Mouse (Mus musculus) kidney, postnatal 14 days (tissue): ENCODE data around the gene Hsdl1.

Experiments
- DNase-seq: peaks from one replicate; pipeline ENCODE4 v3.0.0; 2022; ENCODE audit warnings: mixed read lengths

Gene Hsdl1

DNA sequence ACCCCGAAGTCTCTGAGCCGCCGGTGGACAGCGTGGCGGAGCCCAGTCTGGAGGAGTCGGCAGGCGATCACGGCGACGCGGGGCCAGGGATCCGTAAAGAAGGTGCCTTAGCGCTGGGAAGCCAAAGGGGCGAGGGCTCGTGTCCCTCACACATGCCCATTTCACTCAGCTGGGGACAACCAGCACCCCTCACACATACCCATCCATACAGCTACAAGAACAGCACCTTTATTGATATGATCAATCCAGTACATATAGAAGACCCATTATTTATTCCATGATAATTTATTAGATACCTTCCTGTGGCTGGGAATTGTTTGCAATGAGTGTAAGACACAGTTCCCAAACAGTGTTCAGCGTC, 363 bp upstream of the Hsdl1 start:
- no peak for DNase-seq

DNA sequence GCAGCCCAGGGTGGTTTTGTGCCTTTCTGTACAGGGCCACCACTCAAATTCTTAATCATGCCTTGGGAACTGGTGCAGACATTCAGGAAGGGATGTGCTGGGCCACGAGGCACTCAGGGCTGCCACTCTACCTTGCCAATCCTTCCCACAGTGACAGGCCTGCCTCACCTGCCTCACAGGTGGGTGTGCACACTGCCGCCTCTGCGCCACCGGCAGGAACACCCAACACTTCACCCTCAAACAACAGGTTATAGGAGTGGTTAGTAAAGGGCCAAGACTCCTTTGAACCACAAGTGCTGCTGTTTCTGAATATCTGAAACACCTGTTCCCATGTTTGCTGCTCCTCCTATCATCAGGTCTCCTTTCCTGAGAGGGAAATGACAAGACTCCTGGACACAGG, 2.6 kb downstream of the Hsdl1 start:
- DNase-seq = no peak

DNA sequence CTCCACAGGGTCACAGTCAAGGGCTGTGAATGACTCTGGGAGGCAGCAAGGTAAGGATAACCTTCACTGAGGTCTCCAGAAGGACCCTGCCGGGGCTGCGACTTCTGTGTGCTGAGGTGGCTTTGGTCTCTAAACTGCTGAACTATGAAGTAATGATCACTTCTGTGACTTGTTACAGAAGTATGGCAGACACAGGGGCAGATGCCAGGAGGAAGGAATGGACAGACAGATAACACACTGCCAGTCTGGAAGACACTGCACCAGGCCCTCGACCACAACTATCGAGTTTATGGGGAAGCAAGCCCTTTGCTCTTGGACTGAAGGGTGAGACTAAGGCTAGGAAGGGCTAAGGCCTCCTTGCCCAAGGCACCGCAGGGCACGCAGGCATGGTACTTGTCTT, 3.8 kb downstream of the Hsdl1 start:
- DNase-seq = no peak

DNA sequence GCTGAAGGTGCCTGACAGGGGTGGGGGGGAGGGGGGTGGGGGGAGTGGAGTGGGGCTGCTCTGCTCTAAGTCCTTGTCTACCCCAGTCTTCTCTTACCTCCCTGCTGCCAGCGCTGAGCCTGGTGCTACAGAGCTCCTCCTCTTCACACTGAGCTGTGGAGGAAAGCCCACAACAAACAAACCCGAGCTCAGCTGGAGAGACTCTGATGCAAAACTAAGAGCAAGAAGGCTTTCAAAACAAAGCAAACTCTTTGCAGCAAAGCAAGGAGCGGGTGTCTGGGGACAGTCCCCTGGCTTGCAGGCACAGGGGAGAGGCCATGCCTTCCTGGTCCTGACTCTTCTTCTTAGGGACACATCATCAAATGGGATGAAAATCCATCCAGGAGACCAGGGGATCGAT, 5.1 kb downstream of the Hsdl1 start:
- no peak for DNase-seq

DNA sequence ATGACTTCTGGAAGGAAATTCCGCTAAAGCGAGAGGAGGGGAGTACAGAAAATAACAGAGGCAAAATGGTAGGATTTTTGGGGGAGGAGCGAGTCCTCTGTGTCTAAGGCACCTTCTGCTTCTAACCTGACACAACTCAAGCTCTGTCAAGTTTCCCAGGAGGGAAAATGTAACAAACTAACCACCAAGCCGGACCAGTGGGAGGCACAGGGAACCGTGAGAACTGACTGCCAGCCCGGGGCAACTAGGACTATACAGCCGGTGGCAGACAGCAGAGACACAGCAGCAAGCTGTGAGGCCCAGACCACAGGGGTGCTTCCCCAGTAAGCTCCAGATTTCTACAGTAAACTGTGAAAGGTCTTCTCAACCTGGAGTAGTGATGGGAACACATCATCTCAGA, 6.0 kb downstream of the Hsdl1 start:
- no peak for DNase-seq

DNA sequence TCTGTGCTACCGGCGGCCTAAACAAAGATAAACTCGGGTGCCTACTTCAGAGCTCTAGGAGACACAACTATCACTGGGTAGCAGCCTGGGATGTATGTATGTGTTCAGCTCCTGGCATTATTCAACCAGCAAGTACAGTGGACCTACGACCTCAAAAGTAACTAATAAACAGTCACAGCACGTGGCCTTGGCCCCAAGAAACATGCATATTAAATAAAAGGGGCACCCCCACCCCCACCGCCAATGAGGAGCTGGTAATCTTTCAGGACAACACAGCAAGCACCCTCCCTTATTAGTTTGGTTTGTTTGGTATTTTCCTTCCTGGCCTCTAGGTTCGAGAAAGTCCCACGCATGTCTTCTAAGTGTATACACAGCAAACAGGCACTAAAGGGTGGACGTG, 6.7 kb downstream of the Hsdl1 start:
- DNase-seq = peak; percentile 23

DNA sequence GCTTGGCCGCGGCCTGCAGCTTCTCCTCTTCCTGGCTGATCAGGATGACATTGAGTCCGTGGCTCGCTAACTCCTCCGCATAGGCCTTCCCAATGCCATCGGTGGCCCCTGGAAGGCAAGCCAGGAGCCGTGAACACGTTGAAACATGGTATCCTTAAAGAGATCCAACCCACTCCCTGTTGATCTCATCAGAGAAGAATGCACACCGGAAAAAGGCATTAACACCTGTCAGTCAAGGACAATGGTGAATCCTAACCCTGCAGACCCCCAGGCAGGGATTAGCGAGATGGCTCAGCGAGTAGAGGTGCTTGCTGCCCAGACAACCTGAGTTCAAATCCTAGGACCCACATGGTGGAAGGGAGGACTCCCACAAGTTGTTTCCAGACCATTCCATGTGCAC, 8.6 kb downstream of the Hsdl1 start:
- no peak for DNase-seq

DNA sequence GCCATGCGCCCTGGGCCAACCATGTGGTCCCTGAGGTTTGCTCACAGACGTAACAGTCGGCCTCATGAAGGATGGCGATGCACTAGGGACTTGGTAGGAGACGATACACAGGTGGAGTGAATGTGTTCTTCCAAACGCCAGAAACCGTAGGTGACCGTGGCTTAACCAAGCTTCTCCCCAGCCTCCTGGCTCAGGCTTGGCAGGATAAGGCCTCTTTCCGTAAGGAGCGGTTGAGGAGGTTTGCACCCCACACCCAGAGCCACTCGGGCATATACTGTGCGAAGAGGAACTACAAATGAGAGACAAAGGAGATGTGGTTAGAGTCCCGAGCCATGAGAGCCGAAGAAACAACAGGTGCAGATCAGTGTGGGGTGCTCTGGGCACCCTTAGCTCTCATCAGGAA, 11.1 kb downstream of the Hsdl1 start:
- no peak for DNase-seq

DNA sequence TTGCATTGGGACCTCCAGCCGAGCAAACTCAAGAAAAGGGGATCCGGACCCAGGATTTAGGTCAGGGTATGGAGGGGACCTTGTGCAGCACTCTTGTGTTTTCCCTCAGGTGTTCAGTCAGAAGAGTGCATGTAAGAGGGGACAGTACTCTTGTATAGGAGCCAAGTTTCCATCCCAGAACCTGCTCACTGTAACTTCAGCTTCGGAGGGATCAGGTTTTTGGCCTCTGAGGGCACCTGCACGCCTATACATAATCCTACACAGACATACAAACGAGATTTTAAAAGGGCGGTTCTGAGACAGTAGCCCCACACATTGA, 15.6 kb downstream of the Hsdl1 start:
- no peak for DNase-seq

DNA sequence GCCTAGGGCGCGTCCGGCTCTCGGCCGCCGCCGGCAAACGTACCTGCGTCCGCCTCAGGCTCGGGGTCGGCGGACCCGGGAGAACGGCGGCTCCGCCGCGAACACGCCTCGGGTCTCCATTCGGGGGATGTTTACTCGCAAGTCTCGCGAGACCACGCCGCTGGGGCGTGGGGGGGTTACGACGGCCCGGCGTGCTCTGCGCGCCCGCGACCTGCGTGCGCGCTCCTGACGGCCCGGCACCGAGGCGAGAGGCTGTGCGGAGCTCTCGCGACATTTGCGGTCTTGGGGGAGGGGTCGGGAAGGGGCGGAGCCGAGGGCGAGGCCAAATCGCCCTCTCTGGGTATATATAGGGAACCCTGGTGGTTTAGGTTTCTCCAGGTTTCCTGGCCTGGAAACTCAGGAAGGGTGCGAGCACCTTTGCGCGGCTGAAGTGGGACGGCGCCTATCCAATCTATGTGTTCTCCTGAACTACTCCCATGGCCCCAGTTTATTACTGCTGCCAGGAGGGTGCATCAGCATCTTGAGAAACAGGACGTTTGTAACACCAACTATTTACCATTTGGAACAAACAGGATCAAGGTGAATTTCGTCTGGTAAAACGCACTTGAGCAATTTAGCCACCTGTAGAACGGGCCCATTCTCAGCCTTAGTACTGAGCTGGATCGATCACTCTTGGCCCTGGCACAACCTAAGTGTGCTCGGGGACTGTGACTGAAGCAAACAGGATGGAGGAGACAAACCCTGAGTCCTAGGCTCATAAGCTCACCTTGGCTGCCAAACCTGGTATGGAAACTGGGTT, 16.2 kb downstream of the Hsdl1 start, which contains the start of gene Mbtps1:
Gene Mbtps1, minus strand, starts transcription at position 133 of the 799 bp plus-strand sequence.
- DNase-seq = peak; percentile 98

DNA sequence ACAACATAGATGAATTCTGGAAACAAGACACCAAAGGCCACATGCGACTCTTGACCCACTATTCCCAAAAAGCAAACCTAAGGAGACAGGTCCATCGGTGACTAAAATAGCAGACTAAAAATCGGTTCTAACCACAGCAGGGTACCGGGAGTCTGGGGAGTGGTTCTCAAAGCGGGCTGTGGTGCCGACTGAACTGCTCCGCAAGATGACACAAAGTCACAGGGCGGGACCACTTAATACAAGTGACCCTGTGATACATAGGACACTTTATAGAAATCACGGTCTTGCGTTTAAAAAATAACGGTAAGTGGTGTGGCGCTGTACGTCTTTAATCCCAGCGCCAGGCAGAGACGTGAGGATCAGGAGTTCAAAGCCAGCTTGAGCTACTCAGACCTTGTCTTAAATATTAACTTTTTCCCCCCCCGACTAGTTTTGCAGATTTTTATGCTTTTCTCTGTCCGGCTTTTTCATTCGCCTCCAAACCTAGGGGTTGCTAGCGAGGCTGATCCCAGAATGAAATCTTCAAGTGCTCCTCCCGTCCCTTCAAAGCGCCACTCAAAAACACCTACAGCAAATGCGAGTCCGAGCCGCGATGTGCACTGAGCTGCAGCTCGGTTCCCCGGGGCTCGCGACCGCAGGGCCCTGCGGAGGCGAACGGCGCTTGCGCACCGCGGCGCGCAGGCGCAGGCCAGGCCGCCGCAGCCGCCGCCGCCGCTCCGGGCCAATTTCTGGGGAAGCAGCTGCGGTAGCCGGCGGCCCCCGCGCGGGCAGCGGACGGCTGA, 17.0 kb downstream of the Hsdl1 start:
- DNase-seq = peak; percentile 92

DNA sequence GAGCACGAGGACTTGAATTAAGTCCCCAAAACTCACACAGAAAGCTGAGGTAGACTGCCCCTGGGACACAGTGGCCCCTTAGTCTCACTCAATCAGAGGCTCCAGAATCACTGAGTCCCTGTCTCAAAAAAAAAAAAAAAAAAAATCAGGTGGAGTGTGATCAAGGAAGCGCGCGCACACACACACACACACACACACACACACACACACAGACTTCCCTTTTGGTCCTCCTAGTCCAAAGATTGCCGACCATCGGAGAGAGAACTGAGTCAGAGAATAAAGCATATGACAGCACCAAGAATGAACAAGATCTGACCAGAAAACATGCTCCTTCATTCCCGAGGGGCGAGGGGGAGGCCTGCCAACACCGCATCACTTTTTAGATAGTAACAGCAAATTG, 17.9 kb downstream of the Hsdl1 start:
- no peak for DNase-seq

DNA sequence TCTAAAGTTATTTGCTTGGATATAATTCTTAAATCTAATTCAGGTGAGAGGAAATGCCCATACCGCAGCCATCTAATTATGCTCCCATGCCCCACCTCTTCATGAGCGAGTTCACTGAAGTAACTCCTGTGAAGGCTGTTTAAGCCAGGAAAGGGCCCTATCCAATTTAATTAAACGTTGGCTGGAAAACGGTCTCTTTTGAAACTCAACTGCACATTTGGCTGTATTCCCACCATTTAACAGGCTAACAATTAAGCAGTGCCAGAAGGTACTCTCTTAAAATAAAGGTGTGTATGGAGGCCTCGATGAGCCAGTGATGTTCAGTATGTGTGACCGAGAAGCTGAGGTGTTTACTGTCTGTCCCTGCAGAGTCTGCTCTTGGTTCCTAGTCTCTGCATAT, 19.1 kb downstream of the Hsdl1 start:
- no peak for DNase-seq

DNA sequence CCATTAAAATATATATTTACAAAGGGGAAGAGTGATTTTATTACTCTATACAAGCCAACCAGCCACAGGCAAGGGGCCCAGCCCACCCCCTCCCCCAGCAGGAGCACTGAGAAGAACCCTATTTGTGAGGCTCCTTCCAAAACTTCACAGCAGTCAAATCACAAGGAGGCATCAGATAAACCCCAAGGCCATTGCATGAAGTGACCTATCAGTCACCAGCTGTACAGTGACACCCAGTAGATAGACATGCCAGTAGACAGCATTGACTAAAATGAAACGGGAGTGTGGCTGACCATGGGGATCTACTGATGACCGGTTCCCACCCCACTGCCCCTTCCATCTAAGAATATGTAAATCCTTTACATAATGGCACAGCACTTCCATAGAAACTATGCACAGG, 22.0 kb downstream of the Hsdl1 start:
- no peak for DNase-seq

DNA sequence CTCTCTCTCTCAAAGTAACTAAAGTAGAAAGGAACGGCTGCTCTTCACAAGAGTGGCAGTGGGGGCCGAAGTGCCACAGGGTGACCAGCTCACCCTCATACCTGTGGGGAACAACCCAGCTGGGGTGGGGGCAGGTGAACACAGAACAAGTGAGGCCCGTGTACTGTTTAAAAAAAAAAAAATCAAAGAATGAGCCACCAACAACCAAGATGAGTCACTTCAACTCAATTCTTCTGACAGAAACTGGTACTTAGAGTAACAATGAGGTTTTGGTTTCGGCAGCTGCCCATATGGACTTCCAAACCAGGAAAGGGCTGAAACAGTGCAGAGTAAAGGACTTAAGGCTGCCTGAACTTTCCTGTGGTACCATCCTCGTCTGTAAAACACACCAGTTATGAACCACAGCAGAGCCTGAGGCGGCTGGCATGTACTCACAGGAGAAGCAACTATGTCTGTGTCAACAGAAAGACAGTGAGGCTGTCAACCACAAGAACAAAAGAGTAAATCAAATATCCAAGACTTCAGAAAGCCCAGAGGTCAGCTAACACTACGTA, 26.3 kb downstream of the Hsdl1 start:
- no peak for DNase-seq

DNA sequence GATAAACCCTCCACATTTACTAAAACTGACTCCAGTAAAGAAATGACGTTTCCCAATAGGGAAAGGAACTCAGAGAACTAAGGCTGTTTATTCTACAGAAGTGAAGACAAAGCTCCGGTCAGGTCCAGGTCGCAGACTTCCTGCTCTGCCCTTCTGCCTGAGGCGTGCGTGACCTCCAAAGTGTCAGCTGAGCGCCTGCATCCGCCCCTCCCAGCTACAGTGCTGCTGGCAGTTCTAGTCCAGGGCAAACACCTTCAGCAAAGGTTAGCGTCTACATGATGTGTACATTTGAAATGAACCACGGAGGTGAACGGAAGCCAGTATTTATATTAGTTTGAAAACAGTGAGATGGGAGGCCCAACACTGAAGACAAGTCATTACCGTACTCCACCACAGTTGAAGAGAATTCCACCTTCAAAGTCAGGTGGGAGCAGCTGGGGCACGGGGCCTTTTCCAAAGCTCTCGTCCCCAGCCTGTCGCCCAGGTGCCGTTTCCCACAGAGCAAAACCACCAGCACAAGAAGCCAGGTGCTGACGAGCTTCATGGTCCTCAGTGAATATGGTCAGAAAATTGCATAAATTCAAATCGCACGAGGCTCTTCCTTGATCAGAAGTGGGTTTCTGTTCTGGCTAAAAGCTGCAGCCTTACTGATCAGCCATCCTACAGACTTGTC, 27.8 kb downstream of the Hsdl1 start:
- peak; percentile 35 for DNase-seq

DNA sequence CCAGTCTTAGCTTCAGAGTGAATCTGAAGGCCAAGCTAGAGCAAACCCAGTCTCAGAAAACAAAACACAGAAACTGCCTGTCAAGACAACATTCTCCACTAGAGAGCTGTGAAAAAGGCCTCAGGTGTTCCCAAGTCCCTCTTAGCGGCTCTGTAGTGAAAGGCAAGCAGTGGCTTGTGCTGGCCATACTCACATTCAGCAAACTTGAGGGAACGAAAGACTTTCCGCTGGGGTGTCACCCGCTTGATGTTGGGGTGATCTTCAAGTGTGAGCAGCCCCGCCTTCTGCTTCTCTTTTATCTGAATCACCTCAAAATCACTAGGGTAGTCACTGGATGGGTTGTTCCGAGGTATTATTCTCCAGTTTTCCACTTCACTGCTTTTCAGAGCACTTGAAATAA, 29.2 kb downstream of the Hsdl1 start:
- no peak for DNase-seq

DNA sequence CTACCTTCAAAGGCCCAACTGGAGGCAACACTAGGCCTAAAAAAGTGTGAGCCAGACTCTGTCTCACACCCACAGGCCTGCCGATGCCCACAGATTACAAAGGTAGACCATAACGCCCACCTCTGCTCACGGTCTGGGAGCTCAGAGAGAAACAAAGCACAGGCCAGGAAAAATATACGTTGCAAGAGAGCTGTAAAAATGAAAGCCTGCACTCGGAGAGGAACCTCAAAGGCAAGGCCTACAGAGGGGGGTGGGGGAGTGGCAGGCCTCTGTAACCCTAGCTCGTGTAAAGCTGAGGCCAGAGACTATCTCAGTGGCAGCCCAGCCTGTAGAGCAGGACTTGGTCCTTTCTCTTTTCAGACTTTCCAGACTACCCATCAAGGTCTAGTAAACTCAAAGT, 29.8 kb downstream of the Hsdl1 start:
- DNase-seq = no peak

DNA sequence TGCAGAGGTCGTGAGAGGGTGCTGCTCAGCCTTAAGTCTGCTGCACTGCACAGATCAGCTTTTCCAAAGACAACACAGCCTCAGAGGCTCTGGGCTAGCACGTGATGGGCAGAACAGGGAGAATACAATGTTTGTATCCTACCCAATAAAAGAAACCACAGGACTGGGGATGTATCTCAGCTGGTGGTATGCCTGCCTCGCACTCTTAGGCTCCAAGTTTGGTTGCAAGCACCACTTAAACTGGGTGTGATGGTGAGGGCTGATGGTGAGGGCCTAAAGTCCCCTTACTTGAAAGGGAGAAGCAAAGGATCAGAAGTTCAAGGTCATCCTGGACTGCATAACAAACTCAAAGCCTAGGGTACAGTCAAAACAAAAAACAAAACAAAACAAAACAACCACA, 30.4 kb downstream of the Hsdl1 start:
- no peak for DNase-seq

DNA sequence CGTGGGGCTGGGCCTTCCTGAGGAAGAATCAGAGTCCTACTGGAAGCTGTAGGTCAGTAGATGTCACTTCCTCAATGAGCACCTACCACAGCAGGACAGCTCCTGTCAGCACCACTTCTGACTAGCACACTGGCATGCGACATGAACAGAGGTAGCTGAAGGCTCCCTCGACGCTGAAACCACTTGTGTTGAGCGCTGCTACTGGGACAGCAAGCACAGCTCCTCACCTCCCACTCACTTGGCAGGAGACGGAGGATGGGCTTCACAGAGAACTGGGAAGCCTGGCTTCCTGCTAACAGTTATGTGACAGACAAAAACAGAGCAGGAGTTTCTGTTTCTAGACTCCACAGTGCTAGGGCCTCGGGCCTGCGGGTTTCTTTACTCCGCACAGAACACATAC, 43.0 kb downstream of the Hsdl1 start:
- DNase-seq = no peak

DNA sequence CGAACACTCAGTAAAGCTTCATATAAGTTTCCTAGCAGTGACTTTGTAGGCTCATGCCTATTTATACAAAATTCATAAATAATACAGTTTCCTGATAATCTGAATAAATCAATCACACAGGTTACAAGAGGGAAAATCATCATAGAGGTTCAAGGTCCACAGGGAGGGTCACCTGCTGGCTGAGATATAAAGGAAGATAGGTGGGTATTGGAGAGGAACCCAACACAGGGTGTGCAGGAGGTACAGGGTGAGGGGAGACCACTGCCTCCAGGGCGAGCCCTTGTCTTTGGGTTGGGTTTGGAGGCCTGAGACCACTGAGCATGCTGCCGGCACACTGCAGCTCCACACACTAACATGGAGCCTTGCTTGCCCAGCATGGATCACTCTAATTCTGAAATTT, 43.6 kb downstream of the Hsdl1 start:
- no peak for DNase-seq

DNA sequence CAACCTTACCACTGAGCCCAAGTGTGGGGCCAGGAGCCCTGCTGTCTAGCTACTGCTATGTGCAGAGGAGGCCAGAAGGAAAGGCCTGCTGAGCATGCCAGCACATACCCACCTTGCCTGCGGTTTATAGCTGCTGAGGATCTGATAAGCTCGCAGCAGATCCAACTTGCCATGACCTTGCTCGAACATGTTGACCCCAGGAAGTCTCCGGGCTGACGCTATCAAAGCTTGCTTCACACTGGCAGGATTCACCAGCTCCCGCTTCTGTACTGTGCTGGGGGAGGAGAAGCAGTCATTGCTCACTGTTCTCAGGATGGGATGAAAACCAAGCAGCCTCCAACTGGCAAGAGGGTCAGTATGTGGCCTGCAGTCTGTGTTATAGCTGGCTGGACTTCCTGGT, 44.0 kb downstream of the Hsdl1 start:
- DNase-seq = no peak

DNA sequence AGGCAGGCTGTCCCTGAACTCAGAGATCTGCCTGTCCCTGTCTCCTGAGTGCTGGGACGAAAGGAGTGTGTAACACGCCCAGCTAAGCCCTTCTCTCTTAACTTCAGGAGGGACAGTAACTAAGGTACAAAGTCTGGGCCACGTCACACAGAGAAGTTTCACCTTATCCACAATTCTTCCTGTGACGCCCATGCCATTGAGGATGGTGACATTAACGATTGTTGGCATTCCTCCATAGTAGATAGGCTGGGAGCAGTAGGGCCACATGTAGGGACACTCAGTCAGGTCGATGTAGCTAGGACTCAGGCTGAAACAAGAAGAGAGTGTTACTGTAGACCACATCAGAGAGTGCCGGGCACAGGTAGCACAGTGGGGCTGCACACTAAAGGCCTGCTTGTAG, 46.2 kb downstream of the Hsdl1 start:
- no peak for DNase-seq

DNA sequence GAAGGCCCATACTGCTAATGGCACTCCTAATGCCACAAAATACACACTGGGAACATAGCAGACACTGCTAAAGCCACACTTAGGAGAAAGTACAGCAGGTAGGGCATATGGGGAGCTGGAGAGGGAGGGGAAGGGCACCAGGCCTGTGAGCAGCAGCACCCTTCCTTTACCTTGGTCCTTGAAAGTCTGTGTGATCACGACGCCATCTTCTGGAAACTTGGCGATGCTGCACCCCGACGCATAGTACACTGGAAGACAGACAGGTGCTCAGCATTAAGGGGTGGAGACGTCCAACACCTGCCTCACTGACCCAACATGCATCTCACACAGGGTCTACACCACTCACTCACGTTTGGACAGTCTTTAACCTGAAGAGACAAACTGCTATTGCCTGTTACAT, 54.9 kb downstream of the Hsdl1 start:
- no peak for DNase-seq
